Mouse (Mus musculus): ENCODE data around the gene Egflam. TPM values are rescaled to one million over a fixed set of nuclear protein-coding genes. Genes with fewer than 3 reads are reported as not detected.

The Egflam gene
- polyA plus RNA-seq, 1 experiment from 2014 or later, result 14.3 TPM

GRCm38 (mm10) chr15:7299892-7300291, 98.3 kb downstream of the Egflam start:
- 87% methylated on average over 1 of the region's 1 CpGs for WGBS
- H3K4me2 ChIP-seq (ENCODE audit: low read length), result no peak overlapping the region
- DNase-seq (ENCODE audit: low spot score), result no peak
- no peak for TF ChIP-seq CTCF (IDR thresholded peaks at IDR 0.05; ENCODE audit: low read depth)
- H3K9me3 ChIP-seq (replicated peaks; ENCODE audit: low read length), result no peaks in the 10 kb centered on the region
- no peak overlapping the region for H3K4me3 ChIP-seq (replicated peaks; ENCODE audit: low read depth, low read length)
- no peak overlapping the region for H3K9ac ChIP-seq (ENCODE audit: low read depth, low read length)
- H3K4me1 ChIP-seq (replicated peaks; ENCODE audit: insufficient read depth, low read length), result no peaks in the 10 kb centered on the region
- no peaks in the 10 kb centered on the region for H3K36me3 ChIP-seq (ENCODE audit: insufficient read depth, low read length)
- H3K27ac ChIP-seq, result no peak overlapping the region
- H3K27me3 ChIP-seq (ENCODE audit: insufficient read depth, low read length), result no peaks in the 10 kb centered on the region
- no peak for ATAC-seq (replicated peaks; ENCODE audit: low FRiP score, low read depth)

- no peak for TF ChIP-seq CTCF (IDR thresholded peaks at IDR 0.05; ENCODE audit: low read depth)
- Histone ChIP-seq H3K36me3 (ENCODE audit: insufficient read depth, low read length) (no peaks in the 10 kb centered on the region), H3K9me3 (replicated peaks; ENCODE audit: low read length) (no peaks in the 10 kb centered on the region), H3K4me3 (replicated peaks; ENCODE audit: low read depth, low read length) (no peak overlapping the region), H3K4me1 (replicated peaks; ENCODE audit: insufficient read depth, low read length) (no peaks in the 10 kb centered on the region), H3K27ac (no peak overlapping the region), H3K9ac (ENCODE audit: low read depth, low read length) (no peak overlapping the region), H3K27me3 (ENCODE audit: insufficient read depth, low read length) (no peaks in the 10 kb centered on the region), H3K4me2 (ENCODE audit: low read length) (no peak overlapping the region)
- ATAC-seq (replicated peaks; ENCODE audit: low FRiP score, low read depth), result no peak
- no peak for DNase-seq (ENCODE audit: low spot score)
- 97% methylated on average over 1 of the region's 1 CpGs for WGBS
These were observed 103.0 kb downstream of the Egflam start for GRCm38 (mm10) chr15:7295199-7295598.

GRCm38 (mm10) chr15:7292854-7293253, 105.3 kb downstream of the Egflam start:
- H3K27ac ChIP-seq, result no peak overlapping the region
- DNase-seq (ENCODE audit: low spot score) (no peak), ATAC-seq (replicated peaks; ENCODE audit: low FRiP score, low read depth) (no peak)
- H3K27me3 ChIP-seq (ENCODE audit: insufficient read depth, low read length), result no peaks in the 10 kb centered on the region
- H3K4me2 ChIP-seq (ENCODE audit: low read length), result no peak overlapping the region
- no peak overlapping the region for H3K9ac ChIP-seq (ENCODE audit: low read depth, low read length)
- no peaks in the 10 kb centered on the region for H3K36me3 ChIP-seq (ENCODE audit: insufficient read depth, low read length)
- no peak for TF ChIP-seq CTCF (IDR thresholded peaks at IDR 0.05; ENCODE audit: low read depth)
- H3K9me3 ChIP-seq (replicated peaks; ENCODE audit: low read length), result no peaks in the 10 kb centered on the region
- no peak overlapping the region for H3K4me3 ChIP-seq (replicated peaks; ENCODE audit: low read depth, low read length)
- H3K4me1 ChIP-seq (replicated peaks; ENCODE audit: insufficient read depth, low read length), result no peaks in the 10 kb centered on the region

GRCm38 (mm10) chr15:7290003-7290402, 108.2 kb downstream of the Egflam start:
- no peaks in the 10 kb centered on the region for H3K36me3 ChIP-seq (ENCODE audit: insufficient read depth, low read length)
- no peak overlapping the region for H3K4me3 ChIP-seq (replicated peaks; ENCODE audit: low read depth, low read length)
- H3K4me1 ChIP-seq (replicated peaks; ENCODE audit: insufficient read depth, low read length), result no peaks in the 10 kb centered on the region
- no peaks in the 10 kb centered on the region for H3K9me3 ChIP-seq (replicated peaks; ENCODE audit: low read length)
- no peak overlapping the region for H3K9ac ChIP-seq (ENCODE audit: low read depth, low read length)
- no peak overlapping the region for H3K4me2 ChIP-seq (ENCODE audit: low read length)
- ATAC-seq (replicated peaks; ENCODE audit: low FRiP score, low read depth), result no peak
- TF ChIP-seq CTCF (IDR thresholded peaks at IDR 0.05; ENCODE audit: low read depth), result no peak
- H3K27me3 ChIP-seq (ENCODE audit: insufficient read depth, low read length), result no peaks in the 10 kb centered on the region
- no peak for DNase-seq (ENCODE audit: low spot score)
- 72% methylated on average over 4 of the region's 4 CpGs for WGBS
- H3K27ac ChIP-seq, result no peak overlapping the region

GRCm38 (mm10) chr15:7289516-7289915, 108.7 kb downstream of the Egflam start:
- TF ChIP-seq CTCF (IDR thresholded peaks at IDR 0.05; ENCODE audit: low read depth), result no peak
- Histone ChIP-seq H3K4me2 (ENCODE audit: low read length) (no peak overlapping the region), H3K36me3 (ENCODE audit: insufficient read depth, low read length) (no peaks in the 10 kb centered on the region), H3K4me1 (replicated peaks; ENCODE audit: insufficient read depth, low read length) (no peaks in the 10 kb centered on the region), H3K9me3 (replicated peaks; ENCODE audit: low read length) (no peaks in the 10 kb centered on the region), H3K27me3 (ENCODE audit: insufficient read depth, low read length) (no peaks in the 10 kb centered on the region), H3K9ac (ENCODE audit: low read depth, low read length) (no peak overlapping the region), H3K27ac (no peak overlapping the region), H3K4me3 (replicated peaks; ENCODE audit: low read depth, low read length) (no peak overlapping the region)
- 65% methylated on average over 14 of the region's 14 CpGs for WGBS
- DNase-seq (ENCODE audit: low spot score) (no peak), ATAC-seq (replicated peaks; ENCODE audit: low FRiP score, low read depth) (no peak)

- WGBS, result 41% methylated on average over 4 of the region's 4 CpGs
- no peaks in the 10 kb centered on the region for H3K36me3 ChIP-seq (ENCODE audit: insufficient read depth, low read length)
- H3K4me1 ChIP-seq (replicated peaks; ENCODE audit: insufficient read depth, low read length), result no peaks in the 10 kb centered on the region
- TF ChIP-seq CTCF (IDR thresholded peaks at IDR 0.05; ENCODE audit: low read depth), result no peak
- no peak for DNase-seq (ENCODE audit: low spot score)
- no peaks in the 10 kb centered on the region for H3K27me3 ChIP-seq (ENCODE audit: insufficient read depth, low read length)
- no peak overlapping the region for H3K4me2 ChIP-seq (ENCODE audit: low read length)
- ATAC-seq (replicated peaks; ENCODE audit: low FRiP score, low read depth), result no peak
- H3K4me3 ChIP-seq (replicated peaks; ENCODE audit: low read depth, low read length), result no peak overlapping the region
- H3K27ac ChIP-seq, result no peak overlapping the region
- H3K9ac ChIP-seq (ENCODE audit: low read depth, low read length), result no peak overlapping the region
- no peaks in the 10 kb centered on the region for H3K9me3 ChIP-seq (replicated peaks; ENCODE audit: low read length)
These were observed 109.3 kb downstream of the Egflam start for GRCm38 (mm10) chr15:7288841-7289424.

- H3K4me3 ChIP-seq (replicated peaks; ENCODE audit: low read depth, low read length), result no peak overlapping the region
- DNase-seq (ENCODE audit: low spot score) (no peak), ATAC-seq (replicated peaks; ENCODE audit: low FRiP score, low read depth) (no peak)
- H3K27ac ChIP-seq, result no peak overlapping the region
- H3K4me2 ChIP-seq (ENCODE audit: low read length), result no peak overlapping the region
- TF ChIP-seq CTCF (IDR thresholded peaks at IDR 0.05; ENCODE audit: low read depth), result no peak
- H3K27me3 ChIP-seq (ENCODE audit: insufficient read depth, low read length), result no peaks in the 10 kb centered on the region
- H3K4me1 ChIP-seq (replicated peaks; ENCODE audit: insufficient read depth, low read length), result no peaks in the 10 kb centered on the region
- H3K9ac ChIP-seq (ENCODE audit: low read depth, low read length), result no peak overlapping the region
- H3K36me3 ChIP-seq (ENCODE audit: insufficient read depth, low read length), result no peaks in the 10 kb centered on the region
- no peaks in the 10 kb centered on the region for H3K9me3 ChIP-seq (replicated peaks; ENCODE audit: low read length)
- 85% methylated on average over 3 of the region's 3 CpGs for WGBS
These were observed 110.3 kb downstream of the Egflam start for GRCm38 (mm10) chr15:7287911-7288310.

Measured in kidney, postnatal 0 days (tissue).